Mouse (Mus musculus) heart, postnatal 0 days (tissue): ENCODE measurements around the gene Tank.

Experiments
- CTCF ChIP-seq: IDR thresholded peaks from 2 replicates; pipeline ENCODE4 v1.5.1; 2016; ENCODE audit warnings: antibody characterized with exemption, control low read depth, low read depth
- EP300 ChIP-seq: IDR thresholded peaks from 2 replicates; pipeline ENCODE4 v1.6.1; 2016; ENCODE audit warnings: antibody characterized with exemption, low read depth

- TF ChIP-seq CTCF (no peak), EP300 (no peak)
Observed at GRCm38 (mm10) chr2:61593871-61594304, 15.5 kb downstream of the Tank start.
